Mouse (Mus musculus) erythroblast, adult 5-6 weeks (primary cell): ENCODE measurements around the gene Olfr323. TPM values are rescaled to one million over a fixed set of nuclear protein-coding genes. Genes with fewer than 3 reads are reported as not detected.

Experiments used
- ATAC-seq: replicated peaks from 2 replicates; pipeline ENCODE4 v1.8.0; 2016; ENCODE audit warnings: moderate number of reproducible peaks, mild to moderate bottlenecking, moderate TSS enrichment, inconsistent platforms; ENCODE audit not compliant: poor library complexity, low FRiP score, severe bottlenecking
- total RNA-seq, 2 experiments: library from RNA; stranded (forward) in 1 of 2; stranded (reverse) in 1 of 2; fragments of 150-400 nt in 1 of 2; fragments of 200-764, 138-1000 nt in 1 of 2; gene quantifications; 2 replicates each; pipeline versions ENCODE4 v1.2.3 to v1.2.4; 2015 to 2017; ENCODE audit warnings: low replicate concordance in 2 of 2

Olfr323 gene
- total RNA-seq (2015; ENCODE audit: low replicate concordance) (3.5 TPM in 1 of 2 replicates, not detected in the other), total RNA-seq (2017; ENCODE audit: low replicate concordance) (not detected in 2 replicates)

GRCm38 (mm10) chr11:58630401-58630800 lies at the start of gene Olfr323:
Olfr323 (minus strand) TSS chr11:58630501.
- ATAC-seq = no peak

DNA sequence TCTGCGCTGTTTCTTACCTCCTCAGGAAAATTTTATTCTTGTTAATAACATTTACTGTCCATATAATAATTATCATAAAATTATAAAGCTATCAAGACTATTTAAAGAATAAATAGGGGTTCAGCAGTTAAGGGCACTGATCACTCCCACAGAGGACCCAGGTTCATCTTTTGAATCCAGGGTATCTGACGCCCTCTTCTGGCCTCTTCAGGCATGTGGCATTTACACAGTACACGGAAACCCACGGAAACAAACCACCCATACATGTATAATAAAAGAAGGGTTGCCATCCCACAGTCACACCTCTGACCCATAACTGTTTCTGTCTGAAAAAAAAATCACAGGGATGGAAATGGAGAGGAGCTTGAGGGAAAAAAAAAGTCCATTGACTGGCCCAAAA lies 41.5 kb upstream of the Olfr323 start:
- no peak for ATAC-seq

DNA sequence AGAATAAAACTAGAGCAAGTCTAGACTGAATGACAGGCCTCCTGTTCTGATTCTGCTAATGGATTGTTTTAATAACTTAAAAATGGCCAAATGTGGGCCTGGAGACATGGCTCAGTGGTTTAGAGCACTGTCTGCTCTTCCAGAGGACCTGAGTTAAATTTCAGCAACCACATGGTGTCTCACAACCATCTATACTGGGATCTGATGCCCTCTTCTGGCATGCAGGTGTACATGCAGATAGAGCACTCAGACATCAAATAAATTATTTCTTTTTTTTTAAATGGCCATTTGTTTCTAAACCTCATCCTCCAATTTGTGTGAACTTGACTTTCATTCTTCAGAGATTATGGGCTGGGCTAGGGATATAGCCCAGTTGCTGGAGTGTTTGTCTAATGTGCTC lies 39.0 kb upstream of the Olfr323 start:
- ATAC-seq = no peak

- ATAC-seq = no peak
Measured at GRCm38 (mm10) chr11:58658596-58658995, 28.3 kb upstream of the Olfr323 start, which contains the start of gene Olfr322. Olfr322 (plus strand) TSS chr11:58658782.

- ATAC-seq = no peak; the same call in 1 of the 2 replicates
Measured at GRCm38 (mm10) chr11:58655151-58655550, 24.9 kb upstream of the Olfr323 start.

DNA sequence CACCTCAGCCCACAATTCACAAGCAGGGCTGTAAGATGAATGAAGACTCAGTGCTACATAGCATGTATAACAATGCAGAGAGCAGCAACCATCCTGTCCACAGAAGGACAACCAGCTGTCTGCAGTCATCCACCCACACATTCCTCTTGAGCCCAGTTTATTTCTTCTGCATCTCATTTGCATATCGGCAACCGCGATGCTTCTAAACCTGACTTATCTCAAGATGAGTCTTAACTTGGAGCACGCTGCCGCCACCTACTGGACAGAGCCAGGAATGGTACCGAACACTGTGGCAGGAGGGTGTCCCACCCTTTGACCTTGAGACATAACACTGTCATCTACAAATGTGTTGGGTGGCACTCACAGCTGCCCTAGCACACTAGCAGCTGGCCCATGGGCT lies 13.0 kb upstream of the Olfr323 start:
- peak; percentile 43 for ATAC-seq

DNA sequence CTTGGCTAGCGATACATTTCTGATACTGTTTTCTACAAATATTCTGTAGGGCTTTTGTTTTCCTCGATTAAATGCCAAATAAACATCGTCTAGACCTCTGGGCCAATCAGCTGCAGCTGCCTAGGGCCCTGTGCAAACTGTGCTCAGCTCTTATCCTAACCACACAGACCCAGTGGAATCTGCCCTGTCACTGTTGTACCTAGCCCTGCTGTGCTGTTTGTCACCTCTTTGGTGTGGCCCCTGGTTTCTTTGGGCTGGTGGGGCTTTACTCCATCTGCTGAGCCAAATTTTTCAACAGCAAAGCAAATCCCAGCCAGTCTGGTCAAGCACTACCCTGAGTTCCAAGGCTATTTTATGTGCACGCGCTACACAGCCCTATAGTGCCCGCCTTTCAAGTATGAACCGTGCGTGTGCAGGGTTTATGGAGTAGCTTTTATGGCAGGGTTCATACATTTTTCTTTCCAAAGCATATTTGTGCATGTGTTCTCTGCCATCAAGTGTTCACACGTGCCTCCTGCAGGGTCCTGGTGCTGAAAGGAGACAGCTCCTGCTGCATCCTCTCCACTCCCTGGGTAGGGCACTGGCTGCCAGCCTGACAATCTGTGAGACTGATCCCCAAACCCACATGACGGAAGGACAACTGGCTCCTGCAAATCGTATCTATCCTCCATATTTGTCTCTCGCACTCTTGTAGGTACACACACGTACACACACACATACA lies 11.5 kb upstream of the Olfr323 start:
- ATAC-seq = peak; percentile 77

DNA sequence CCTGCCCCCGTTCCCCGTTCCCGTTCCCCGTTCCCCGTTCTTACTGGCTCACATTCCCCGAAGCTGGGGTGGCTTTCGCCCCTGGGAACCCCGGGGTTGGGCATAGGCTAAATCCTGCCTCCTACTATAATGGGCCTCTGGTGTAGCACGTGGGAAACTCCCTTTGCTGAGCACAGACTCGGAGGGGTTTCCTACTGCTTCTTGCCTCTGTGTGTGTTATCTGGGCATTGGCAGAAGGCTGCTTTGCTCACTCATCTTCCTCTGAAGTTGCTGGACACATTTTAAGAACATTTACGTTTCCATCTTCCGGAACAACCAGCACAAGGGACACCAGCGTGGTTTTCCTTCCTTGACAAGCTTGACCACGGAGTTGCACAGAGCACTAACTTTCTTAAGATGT lies 10.8 kb upstream of the Olfr323 start:
- ATAC-seq = peak; percentile 48

DNA sequence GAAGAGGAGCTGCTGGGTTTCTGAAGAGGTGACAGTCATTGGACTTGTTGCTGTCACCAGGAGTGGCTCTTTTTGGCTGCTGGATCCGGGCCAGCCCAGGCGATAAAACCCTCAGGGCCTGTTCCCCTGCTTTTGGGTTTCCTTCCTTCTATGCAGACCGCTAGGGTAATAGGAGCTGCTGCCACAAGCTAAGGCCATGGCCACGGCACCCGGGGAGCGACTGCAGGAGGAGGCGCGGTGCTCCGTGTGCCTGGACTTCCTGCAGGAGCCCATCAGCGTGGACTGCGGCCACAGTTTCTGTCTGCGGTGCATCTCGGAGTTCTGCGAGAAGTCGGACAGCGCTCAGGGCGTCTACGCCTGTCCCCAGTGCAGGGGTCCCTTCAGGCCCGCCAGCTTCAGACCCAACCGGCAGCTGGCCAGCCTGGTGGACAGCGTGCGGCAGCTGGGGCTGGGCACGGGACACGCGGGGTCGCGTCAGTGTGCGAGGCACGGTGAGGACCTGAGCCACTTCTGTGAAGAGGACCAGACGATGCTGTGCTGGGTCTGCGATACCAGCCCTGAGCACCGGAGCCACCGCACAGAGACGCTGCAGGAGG lies 10.1 kb upstream of the Olfr323 start, which contains the start of gene Trim58:
Gene Trim58, plus strand, starts transcription at position 194 of the 596 bp plus-strand sequence.
- peak; percentile 54 for ATAC-seq

- no peak for ATAC-seq
Measured at GRCm38 (mm10) chr11:58638176-58638701, 7.9 kb upstream of the Olfr323 start.

DNA sequence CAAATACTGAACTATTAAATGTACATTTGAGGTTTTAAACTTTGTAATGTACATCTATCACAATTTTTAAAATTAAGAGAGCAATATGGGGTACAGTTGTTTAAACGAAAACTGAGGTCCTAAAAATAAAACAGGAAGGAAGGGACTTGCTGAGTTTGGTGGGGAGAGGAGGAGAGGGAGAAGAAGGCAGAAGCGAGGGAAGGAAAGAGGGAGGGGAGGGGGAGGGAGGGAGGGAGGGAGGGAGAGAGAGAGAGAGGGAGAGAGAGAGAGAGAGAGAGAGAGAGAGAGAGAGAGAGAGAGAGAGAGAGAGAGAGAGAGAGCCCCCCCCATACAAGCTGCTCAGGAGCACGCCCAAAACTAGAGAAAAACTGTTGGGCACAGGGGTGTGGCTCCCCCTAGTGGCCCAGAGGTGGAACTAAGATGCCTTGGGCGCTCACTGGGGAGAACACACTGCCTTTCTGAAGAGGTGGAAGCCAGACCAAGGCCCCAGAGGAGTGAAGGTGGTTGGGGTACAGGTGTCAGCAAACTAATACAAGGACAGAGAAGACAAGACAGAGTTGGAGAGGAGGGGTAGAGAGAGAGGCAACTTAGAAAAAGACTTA lies 6.2 kb upstream of the Olfr323 start:
- ATAC-seq = peak; percentile 63

DNA sequence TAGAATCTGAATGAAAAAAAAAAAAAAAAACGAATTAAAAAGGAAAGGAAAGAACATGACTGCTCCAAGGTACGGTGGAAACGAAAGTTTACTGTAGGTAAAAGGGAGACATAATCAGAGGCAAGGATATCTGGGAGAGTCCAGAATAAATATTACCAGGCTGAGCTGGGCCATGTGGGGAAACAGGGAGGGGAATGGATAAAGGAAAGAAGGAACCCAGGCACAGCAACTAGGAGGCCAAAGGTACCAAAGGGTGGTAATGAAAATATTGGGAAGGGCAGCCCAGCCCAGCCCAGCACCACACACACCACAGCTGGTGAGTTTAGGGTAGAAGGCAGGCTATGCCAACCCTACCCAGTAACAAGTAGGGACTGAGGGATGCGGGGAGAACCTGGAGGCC lies 4.6 kb upstream of the Olfr323 start:
- no peak for ATAC-seq

DNA sequence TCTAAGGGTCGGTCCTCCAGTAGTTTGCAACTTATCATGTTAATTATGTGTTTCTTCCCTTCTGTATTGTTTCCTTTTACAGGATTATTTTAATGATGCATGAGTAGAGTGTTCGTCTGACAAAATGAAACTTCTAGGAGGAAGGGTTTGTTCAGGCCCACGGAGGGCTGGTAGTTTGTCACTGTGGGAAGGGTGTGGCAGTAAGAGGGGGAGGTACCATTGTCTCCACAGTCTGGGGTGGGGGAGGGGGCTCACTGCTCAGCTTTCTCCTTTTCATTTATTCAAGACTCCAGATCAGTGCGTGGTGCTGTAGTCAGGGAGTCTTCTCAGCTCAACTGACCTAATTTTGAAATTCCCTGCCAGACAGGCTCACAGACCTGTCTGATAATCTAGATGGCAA lies 4.2 kb downstream of the Olfr323 start:
- ATAC-seq = no peak

GRCm38 (mm10) chr11:58618793-58619192 lies 11.5 kb downstream of the Olfr323 start:
- no peak for ATAC-seq

GRCm38 (mm10) chr11:58618369-58618768 lies 11.9 kb downstream of the Olfr323 start:
- ATAC-seq = no peak

GRCm38 (mm10) chr11:58615975-58616374 lies 14.3 kb downstream of the Olfr323 start, which contains the start of gene 2210407C18Rik:
2210407C18Rik (minus strand) TSS chr11:58616075.
- ATAC-seq = no peak

DNA sequence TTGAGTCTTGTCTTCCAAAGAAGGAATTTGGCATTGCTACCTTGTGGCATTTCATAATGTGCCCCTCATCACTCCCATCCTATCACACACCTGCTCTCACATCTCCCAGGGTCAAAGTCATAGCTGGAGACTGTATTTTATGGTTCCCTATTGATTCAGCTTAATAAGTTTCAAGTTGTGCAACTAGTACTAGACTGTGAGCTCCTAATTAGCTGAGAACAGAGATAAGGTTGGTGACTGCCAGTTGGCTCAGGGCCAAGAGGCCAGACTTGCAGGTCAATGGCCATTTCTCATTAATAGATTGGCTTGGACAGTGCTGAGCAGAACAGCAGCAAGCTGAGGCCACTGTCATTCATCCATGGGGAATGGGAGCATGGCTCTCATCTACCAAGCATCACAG lies 15.8 kb downstream of the Olfr323 start:
- ATAC-seq = no peak

DNA sequence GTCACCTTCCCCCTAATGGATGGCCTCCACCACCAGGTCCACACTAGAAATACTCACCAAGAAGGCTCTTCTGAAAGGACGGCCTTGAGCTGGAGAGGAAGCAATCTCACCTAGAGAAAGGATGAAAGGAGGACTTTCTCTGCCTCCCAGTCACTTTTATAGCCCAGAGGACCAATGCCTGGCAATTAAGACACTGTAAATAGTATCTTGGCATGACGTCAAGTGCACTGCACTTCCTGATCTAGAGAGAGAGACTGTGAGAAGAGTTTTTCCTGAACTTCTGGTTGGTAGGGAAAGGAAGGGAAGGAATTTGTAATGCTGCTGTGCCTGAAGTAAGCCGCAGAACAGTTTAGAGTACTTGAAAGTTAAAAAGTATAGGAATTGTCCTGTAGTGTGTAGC lies 16.9 kb downstream of the Olfr323 start:
- ATAC-seq = no peak

DNA sequence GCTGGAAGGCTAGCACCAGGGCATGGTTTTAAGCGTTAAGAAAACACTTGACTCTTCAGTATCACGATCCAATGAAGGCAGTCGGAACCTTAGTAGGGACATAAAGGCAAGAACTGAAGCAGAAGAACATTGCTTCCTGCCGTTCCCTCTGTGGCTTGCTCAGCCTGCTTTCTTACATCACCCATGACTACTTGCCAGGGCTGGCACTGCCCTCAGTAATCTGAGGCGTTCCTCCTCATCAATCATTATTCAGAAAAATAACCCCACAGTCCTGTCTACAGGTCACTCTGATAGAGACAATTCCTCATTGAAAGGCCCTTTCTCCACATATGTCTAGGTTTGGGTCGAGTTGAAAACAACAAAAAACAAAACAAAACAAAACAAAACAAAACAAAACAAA lies 23.3 kb downstream of the Olfr323 start:
- ATAC-seq = no peak

- 0 out of 2 replicates have a peak, but pooled peaks have one; percentile 25 for ATAC-seq
Measured at GRCm38 (mm10) chr11:58606177-58606919, 24.0 kb downstream of the Olfr323 start.
